In the genomic region with DNA sequence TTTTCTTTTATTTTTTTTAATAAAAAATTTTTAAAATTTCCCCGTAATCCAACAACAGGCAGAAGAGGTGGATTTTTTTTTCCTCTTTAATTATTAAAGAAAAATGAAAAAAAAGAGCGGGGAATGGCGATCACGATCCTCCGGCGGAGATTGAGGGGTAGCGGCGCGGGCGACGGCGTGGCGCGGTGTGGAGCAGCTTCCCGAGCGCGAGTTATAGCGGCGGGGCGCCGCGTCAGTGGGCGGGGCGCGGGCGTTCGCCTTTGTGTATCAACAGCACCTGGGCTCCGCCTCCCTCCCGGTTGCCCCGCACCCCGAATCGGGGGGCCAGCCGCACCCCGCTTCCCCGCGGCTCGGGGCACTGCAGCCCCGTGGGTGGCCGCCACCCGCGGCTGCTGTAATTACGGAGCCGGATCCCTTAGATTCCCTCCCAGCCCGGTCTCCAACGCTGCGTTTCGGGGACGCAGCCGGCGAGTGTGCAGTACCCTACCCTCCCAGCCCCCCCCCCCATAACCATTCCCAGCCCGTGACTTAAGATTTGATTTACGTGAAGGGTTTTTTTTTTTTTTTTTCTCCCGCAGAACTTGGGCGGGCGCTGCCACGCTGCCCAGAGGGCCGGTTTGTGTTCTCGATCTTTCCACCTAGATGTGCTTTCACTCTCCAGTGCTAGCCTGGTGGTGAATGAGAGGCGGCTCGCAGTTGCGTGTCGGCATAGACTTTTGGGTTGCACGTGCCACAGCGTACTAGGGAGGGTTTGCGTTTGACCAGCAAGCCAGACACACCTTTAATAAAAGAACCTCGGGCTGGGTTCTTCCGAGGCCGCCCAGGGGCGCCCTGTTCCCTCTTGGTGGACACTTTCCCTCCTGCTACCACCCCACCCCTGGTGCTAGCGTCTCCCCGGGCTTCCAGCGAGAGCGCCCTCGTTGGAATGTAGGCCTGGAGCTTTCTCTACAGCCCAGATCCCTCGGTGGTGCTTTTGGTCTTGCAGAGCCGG, we compare ENCODE assay signal across 8 mouse cellular contexts. TPM values are rescaled to one million over a fixed set of nuclear protein-coding genes. Genes with fewer than 3 reads are reported as not detected.
A peak's percentile ranks its signal among the peaks of the same experiment; 100 is the strongest.
DNase-seq lines count a peak whose midpoint lies in the region; ATAC-seq and TF ChIP-seq lines count a peak whose summit lies in the region.

Gene Slc38a2, minus strand, starts transcription at position 210 of the 991 bp plus-strand sequence.

- no peaks in the 10 kb centered on the region for H3K9me3 ChIP-seq in G1E (replicated peaks)
- no peaks in the 10 kb centered on the region for H3K9me3 ChIP-seq in lung, embryonic 14.5 days (ENCODE audit: low read depth, low read length)

- H3K36me3 ChIP-seq in G1E (replicated peaks): peaks cover 32% of the 10 kb centered on the region
- H3K36me3 ChIP-seq in lung, embryonic 14.5 days (ENCODE audit: insufficient read depth): peaks cover 37% of the 10 kb centered on the region
- peaks cover 36% of the 10 kb centered on the region for H3K36me3 ChIP-seq in thymus, adult 2 months (ENCODE audit: control insufficient read depth, insufficient read depth, low read length)

- peak within 1 kb of the TSS; percentile 85 for H3K4me3 ChIP-seq in G1E (ENCODE audit: low read depth, low read length)
- H3K4me3 ChIP-seq in cerebellum, adult 2 months (replicated peaks; ENCODE audit: insufficient read depth, low read depth, low read length): peak within 1 kb of the TSS; percentile 99
- H3K4me3 ChIP-seq in lung, embryonic 14.5 days (ENCODE audit: low read depth, low read length): peak within 1 kb of the TSS; percentile 98
- peak within 1 kb of the TSS; percentile 68 for H3K4me3 ChIP-seq in olfactory bulb, adult 2 months (ENCODE audit: insufficient read depth, low read depth, low read length)
- peak within 1 kb of the TSS; percentile 88 for H3K4me3 ChIP-seq in thymus, adult 2 months (ENCODE audit: control insufficient read depth, insufficient read depth, low read length)

- DNase-seq in G1E (ENCODE audit: low spot score): peak; percentile 92
- peak; percentile 94 to 95 for DNase-seq in cerebellum, adult 2 months
- peak; percentile 88 for DNase-seq in forelimb bud, embryonic 11.5 days (ENCODE audit: low read depth, low spot score)
- DNase-seq in heart, postnatal 4 days: peak; percentile 94
- peak; percentile 77 to 82 for DNase-seq in layer of hippocampus, adult 8-10 months (ENCODE audit: low spot score in 2 of 2)
- peak; percentile 95 for DNase-seq in lung, embryonic 14.5 days
- peak; percentile 95 for DNase-seq in thymus, adult 2 months

- 1% methylated on average over 74 of the region's 76 CpGs for WGBS in cerebellum, adult 2 months
- under 1% methylated on average over 76 of the region's 76 CpGs for WGBS in lung, embryonic 14.5 days
- under 1% methylated on average over 76 of the region's 76 CpGs for WGBS in olfactory bulb, adult 2 months
- WGBS in thymus, adult 2 months: under 1% methylated on average over 76 of the region's 76 CpGs

- TF ChIP-seq POLR2A in cerebellum, adult 2 months (IDR thresholded peaks at IDR 0.05; ENCODE audit: borderline replicate concordance, insufficient read depth, low read length): peak; percentile 98
- TF ChIP-seq POLR2A in olfactory bulb, adult 2 months (IDR thresholded peaks at IDR 0.05; ENCODE audit: insufficient read depth, low read depth, low read length): peak; percentile 93
- peak; percentile 98 for TF ChIP-seq POLR2A in thymus, adult 2 months (IDR thresholded peaks at IDR 0.05; ENCODE audit: control insufficient read depth, extremely low read depth, insufficient read depth, low read length, poor library complexity)

- peak; percentile 56 for ATAC-seq in G1E (ENCODE audit: extremely low read depth, insufficient number of reproducible peaks, low FRiP score, poor library complexity, severe bottlenecking)
- peak; percentile 82 for ATAC-seq in lung, embryonic 14.5 days (ENCODE audit: insufficient read depth)

- H3K27ac ChIP-seq in cerebellum, adult 2 months (ENCODE audit: insufficient read depth, low read length): peak within 1 kb of the TSS; percentile 99
- H3K27ac ChIP-seq in lung, embryonic 14.5 days (ENCODE audit: low read depth): peak within 1 kb of the TSS; percentile 100
- H3K27ac ChIP-seq in olfactory bulb, adult 2 months (ENCODE audit: insufficient read depth, low read depth, low read length): peak within 1 kb of the TSS; percentile 97
- H3K27ac ChIP-seq in thymus, adult 2 months (ENCODE audit: control insufficient read depth, insufficient read depth, low read length): peak within 1 kb of the TSS; percentile 85

- H3K4me1 ChIP-seq in G1E (ENCODE audit: insufficient read depth, low read depth, low read length): peaks cover 34% of the 10 kb centered on the region
- peaks cover 6% of the 10 kb centered on the region; the same call in 1 of the 2 replicates for H3K4me1 ChIP-seq in cerebellum, adult 2 months (ENCODE audit: control insufficient read depth, insufficient read depth, low read length)
- H3K4me1 ChIP-seq in lung, embryonic 14.5 days (ENCODE audit: insufficient read depth): peaks cover 11% of the 10 kb centered on the region
- H3K4me1 ChIP-seq in olfactory bulb, adult 2 months (ENCODE audit: control insufficient read depth, insufficient read depth, low read length): no peaks in the 10 kb centered on the region; the same call in 1 of the 2 replicates
- peaks cover 16% of the 10 kb centered on the region for H3K4me1 ChIP-seq in thymus, adult 2 months (replicated peaks; ENCODE audit: control insufficient read depth, insufficient read depth, low read length)

- peaks cover 11% of the 10 kb centered on the region for H3K27me3 ChIP-seq in G1E (ENCODE audit: insufficient read depth, low read length)
- no peaks in the 10 kb centered on the region for H3K27me3 ChIP-seq in cerebellum, adult 2 months (ENCODE audit: control insufficient read depth, insufficient read depth, low read length)
- H3K27me3 ChIP-seq in lung, embryonic 14.5 days (ENCODE audit: insufficient read depth, low read length): no peaks in the 10 kb centered on the region
- H3K27me3 ChIP-seq in thymus, adult 2 months (ENCODE audit: control insufficient read depth, insufficient read depth, low read length): no peaks in the 10 kb centered on the region

- no peak for TF ChIP-seq CTCF in G1E (IDR thresholded peaks at IDR 0.05; ENCODE audit: low read depth, low read length)
- TF ChIP-seq CTCF in cerebellum, adult 2 months (IDR thresholded peaks at IDR 0.05; ENCODE audit: borderline replicate concordance, insufficient read depth, low read depth, low read length): no peak
- peak; percentile 38 for TF ChIP-seq CTCF in lung, embryonic 14.5 days (IDR thresholded peaks at IDR 0.05; ENCODE audit: low read depth)
- TF ChIP-seq CTCF in olfactory bulb, adult 2 months (IDR thresholded peaks at IDR 0.05; ENCODE audit: insufficient read depth, low read depth, low read length): no peak
- peak; percentile 17; the same call in 1 of the 2 replicates for TF ChIP-seq CTCF in thymus, adult 2 months (IDR thresholded peaks at IDR 0.05; ENCODE audit: borderline replicate concordance, control insufficient read depth, extremely low read depth, insufficient read depth, low read length, poor library complexity)

- peak within 1 kb of the TSS; percentile 95 for H3K4me2 ChIP-seq in lung, embryonic 14.5 days

- peak within 1 kb of the TSS; percentile 99 for H3K9ac ChIP-seq in lung, embryonic 14.5 days

RNA-seq across cellular contexts. Expression of gene Slc38a2, which starts in this region (rescaled TPM):
- total RNA-seq in G1E (2014; fragmentation: Nextera tagmentation) (139 and 146 TPM in 2 replicates), G1E (2017) (82.9 and 104 TPM in 2 replicates)
- polyA plus RNA-seq in G1E (2012): 23.6 and 24.1 TPM in 2 replicates
- polyA plus RNA-seq in cerebellum, adult 2 months (2012; rRNA removed): 93.6 and 103 TPM in 2 replicates
- 100 to 1,000 TPM; 359 to 377 TPM for total RNA-seq in heart, postnatal 4 days (2021)
- 100 to 1,000 TPM in 1 of 4 experiments, 10 to 100 TPM in 3; 71.8 to 103 (median 85.4) TPM for total RNA-seq in layer of hippocampus, adult 8-10 months (2022)
- polyA plus RNA-seq in lung, embryonic 14.5 days (2014; fragmentation: Nextera tagmentation; extraction: Ambion mirVana): 174 and 182 TPM in 2 replicates
- polyA plus RNA-seq in olfactory bulb, adult 2 months (2012; ENCODE audit: insufficient read depth, insufficient read length, low replicate concordance, missing spikeins): 275 TPM in 1 of 2 replicates, not detected in the other
- polyA plus RNA-seq in thymus, adult 2 months (2012; rRNA removed): 105 and 110 TPM in 2 replicates

Comparison
In these comparisons a context has a peak if more than half of its experiments do, and no peak if none do; other contexts are left out.
1. Peak in every context shown above with its lines: DNase-seq, ATAC-seq, H3K4me3 ChIP-seq and H3K27ac ChIP-seq.
2. CTCF ChIP-seq: peak in lung, embryonic 14.5 days (single experiment) and thymus, adult 2 months (single experiment); none in G1E (single experiment), cerebellum, adult 2 months (single experiment) and olfactory bulb, adult 2 months (single experiment).